Mouse (Mus musculus): ENCODE data around the gene Zcchc12.
A peak's percentile ranks its signal among the peaks of the same experiment; 100 is the strongest.

DNA sequence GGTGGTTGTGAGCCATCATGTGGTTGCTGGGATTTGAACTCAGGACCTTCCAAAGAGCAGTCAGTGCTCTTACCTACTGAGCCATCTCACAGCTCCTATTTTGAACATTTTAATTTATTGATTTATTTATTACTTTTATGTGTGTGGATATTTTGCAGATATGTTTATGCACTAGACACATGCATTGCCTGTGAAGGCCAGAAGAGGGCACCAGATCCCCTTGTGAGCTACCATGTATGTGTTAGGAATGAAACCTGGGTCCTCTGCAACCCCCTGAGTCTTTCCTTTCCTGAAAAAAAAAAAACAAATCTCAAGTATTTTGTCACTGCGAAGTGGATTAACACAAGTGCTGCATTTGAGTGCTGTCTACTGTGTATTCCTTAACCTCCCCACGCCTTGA lies 30.9 kb downstream of the Zcchc12 start:
- TF ChIP-seq CTCF (IDR thresholded peaks at IDR 0.05 in 2 of 3, conservative IDR thresholded peaks at IDR 0.05 in 1 of 3; ENCODE audit: control insufficient read depth in 1 of 3, insufficient read depth in 1 of 3, low read depth in 2 of 3, low read length in 3 of 3, poor library complexity in 1 of 3, severe bottlenecking in 1 of 3), result peak; percentile 46 to 52 (median 49)
- no peak for TF ChIP-seq POLR2A (IDR thresholded peaks at IDR 0.05; ENCODE audit: control insufficient read depth in 1 of 2, insufficient read depth in 1 of 2, low read depth in 1 of 2, low read length in 2 of 2, poor library complexity in 1 of 2)
- 0 out of 2 replicates have a peak, but pooled peaks have one; percentile 2 for TF ChIP-seq ZC3H11A (IDR thresholded peaks at IDR 0.05; ENCODE audit: low read depth, low read length)
- no peak for TF ChIP-seq NRF1 (IDR thresholded peaks at IDR 0.05; ENCODE audit: insufficient read depth, low read depth, low read length, poor library complexity, severe bottlenecking)
- TF ChIP-seq E2F4 (IDR thresholded peaks at IDR 0.05; ENCODE audit: borderline replicate concordance, low read depth, low read length), result no peak
- TF ChIP-seq EP300 (IDR thresholded peaks at IDR 0.05; ENCODE audit: low read depth in 1 of 2, low read length in 2 of 2), result no peak
- no peak for TF ChIP-seq HCFC1 (IDR thresholded peaks at IDR 0.05; ENCODE audit: low read depth, low read length)
- TF ChIP-seq SMC3 (IDR thresholded peaks at IDR 0.05; ENCODE audit: low read depth, low read length), result peak; percentile 22; the same call in 1 of the 2 replicates
- no peak for TF ChIP-seq MEF2A (IDR thresholded peaks at IDR 0.05; ENCODE audit: extremely low read depth, insufficient replicate concordance, low read depth, low read length, poor library complexity, severe bottlenecking)
- no peak for TF ChIP-seq POLR2AphosphoS5 (IDR thresholded peaks at IDR 0.05; ENCODE audit: borderline replicate concordance, low read depth, low read length)
- TF ChIP-seq GATA1 (IDR thresholded peaks at IDR 0.05; ENCODE audit: low read depth, low read length), result no peak
- no peak for TF ChIP-seq POLR2AphosphoS2 (IDR thresholded peaks at IDR 0.05; ENCODE audit: low read length)

Measured in MEL (cell line).